ENCODE assay signal across 11 mouse cellular contexts in genomic region chr2:161425587-161425986, GRCm38 (mm10).
DNase-seq lines count a peak whose midpoint lies in the region; ATAC-seq lines count a peak whose summit lies in the region.
"Had no signal": no experiment of that assay in that cellular context is flagged by ENCODE, and none has a peak within 500 bp of the region (broad histone marks: within the 10 kb centered on the region; RNA-seq: fewer than 3 reads in every experiment).

No protein-coding gene starts in this region.

- no peaks in the 10 kb centered on the region for H3K36me3 ChIP-seq in intestine, embryonic 14.5 days (ENCODE audit: control insufficient read depth, insufficient read depth, low read length)
- H3K36me3 ChIP-seq in intestine, embryonic 16.5 days (ENCODE audit: control insufficient read depth, insufficient read depth, low read length), result no peaks in the 10 kb centered on the region
- H3K36me3 ChIP-seq: stomach, embryonic 15.5 days had no signal

- H3K4me1 ChIP-seq in intestine, embryonic 14.5 days (replicated peaks; ENCODE audit: control insufficient read depth, insufficient read depth, low read length), result no peaks in the 10 kb centered on the region
- H3K4me1 ChIP-seq in intestine, embryonic 16.5 days (ENCODE audit: control insufficient read depth, insufficient read depth, low read length), result no peaks in the 10 kb centered on the region
- H3K4me1 ChIP-seq: stomach, embryonic 15.5 days had no signal

- H3K9me3 ChIP-seq in intestine, embryonic 14.5 days (ENCODE audit: control insufficient read depth, low read length), result no peaks in the 10 kb centered on the region
- H3K9me3 ChIP-seq in intestine, embryonic 16.5 days (ENCODE audit: control insufficient read depth, low read length), result no peaks in the 10 kb centered on the region
- H3K9me3 ChIP-seq: stomach, embryonic 15.5 days had no signal

- H3K4me3 ChIP-seq in intestine, embryonic 14.5 days (ENCODE audit: low read depth, low read length), result no peak overlapping the region
- no peak overlapping the region for H3K4me3 ChIP-seq in intestine, embryonic 16.5 days (ENCODE audit: low read length)
- H3K4me3 ChIP-seq: gastrocnemius, adult 2 months; stomach, embryonic 15.5 days had no signal

- no peak overlapping the region for H3K27ac ChIP-seq in intestine, embryonic 14.5 days (ENCODE audit: low read depth)
- no peak overlapping the region for H3K27ac ChIP-seq in intestine, embryonic 16.5 days (ENCODE audit: low read length)
- H3K27ac ChIP-seq: gastrocnemius, adult 2 months; stomach, embryonic 15.5 days had no signal

- no peak overlapping the region for H3K9ac ChIP-seq in intestine, embryonic 14.5 days (ENCODE audit: low read length)
- H3K9ac ChIP-seq in intestine, embryonic 16.5 days (ENCODE audit: low read depth, low read length), result no peak overlapping the region
- H3K9ac ChIP-seq: stomach, embryonic 15.5 days had no signal

- peak; percentile 63 for DNase-seq in intestine, embryonic 14.5 days (ENCODE audit: low spot score)
- DNase-seq in 3T3-L1 (ENCODE audit: low read depth, low spot score) (peak; percentile 33), ZHBTc4 (ENCODE audit: low read depth, low spot score) (peak; percentile 56)
- DNase-seq in hindlimb bud, embryonic 11.5 days (ENCODE audit: extremely low spot score, low read depth, low spot score), result peak; percentile 26
- DNase-seq in cerebellum, adult 9-11 months, result no peak
- DNase-seq in cerebellum, adult 8-10 months, result no peak
- DNase-seq in cerebellum, postnatal 25 days, result no peak
- DNase-seq: cerebellum, adult 18-20 months; gastrocnemius, adult 2 months had no signal

- 40% methylated on average over 3 of the region's 3 CpGs for WGBS in intestine, embryonic 14.5 days
- 35% methylated on average over 3 of the region's 3 CpGs for WGBS in intestine, embryonic 16.5 days

- no peaks in the 10 kb centered on the region for H3K27me3 ChIP-seq in intestine, embryonic 14.5 days (replicated peaks; ENCODE audit: control insufficient read depth, insufficient read depth, low read length)
- H3K27me3 ChIP-seq in intestine, embryonic 16.5 days (replicated peaks; ENCODE audit: control insufficient read depth, insufficient read depth, low read length), result no peaks in the 10 kb centered on the region
- H3K27me3 ChIP-seq: stomach, embryonic 15.5 days had no signal

- H3K4me2 ChIP-seq in intestine, embryonic 14.5 days (ENCODE audit: low read length), result no peak overlapping the region
- no peak overlapping the region for H3K4me2 ChIP-seq in intestine, embryonic 16.5 days (ENCODE audit: low read depth, low read length)
- H3K4me2 ChIP-seq: stomach, embryonic 15.5 days had no signal

- ATAC-seq in intestine, embryonic 14.5 days (replicated peaks; ENCODE audit: low FRiP score, low TSS enrichment, low read depth), result no peak
- ATAC-seq in intestine, embryonic 16.5 days, result no peak

Comparison
In these comparisons a context has a peak if more than half of its experiments do, and no peak if none do; other contexts are left out.
1. DNase-seq: peak in intestine, embryonic 14.5 days (single experiment), 3T3-L1 (single experiment), ZHBTc4 (single experiment) and hindlimb bud, embryonic 11.5 days (single experiment); none in cerebellum, adult 9-11 months (single experiment), cerebellum, adult 8-10 months (single experiment) and cerebellum, postnatal 25 days (0 of 2).